Mouse (Mus musculus) intestine, postnatal 0 days (tissue): Measurements from ENCODE around the gene Myo5a. TPM values are rescaled to one million over a fixed set of nuclear protein-coding genes. Genes with fewer than 3 reads are reported as not detected.
A peak's percentile ranks its signal among the peaks of the same experiment; 100 is the strongest.

Experiments used
- ATAC-seq: fragments of 200-750 bp; cut with Nextera tagmentation; 2 replicates; pipeline ENCODE4 v1.8.0; 2017; ENCODE audit warnings: mild to moderate bottlenecking, moderate TSS enrichment, moderate library complexity
- H3K27ac ChIP-seq: fragments of 300-500 bp; sonication (generic); 2 replicates; pipeline ENCODE4 v1.5.1; 2014; ENCODE audit warnings: mild to moderate bottlenecking, low read depth, low read length, moderate library complexity
- H3K27me3 ChIP-seq: fragments of 300-500 bp; sonication (generic); replicated peaks from 2 replicates; pipeline ENCODE4 v1.6.1; 2014; ENCODE audit warnings: low read length, mixed read lengths; ENCODE audit not compliant: control insufficient read depth, insufficient read depth
- H3K36me3 ChIP-seq: fragments of 300-500 bp; sonication (generic); 2 replicates; pipeline ENCODE4 v1.6.1; 2014; ENCODE audit warnings: mild to moderate bottlenecking, moderate library complexity; ENCODE audit not compliant: control insufficient read depth, insufficient read depth
- H3K4me1 ChIP-seq: fragments of 300-500 bp; sonication (generic); replicated peaks from 2 replicates; pipeline ENCODE4 v1.6.1; 2014; ENCODE audit warnings: antibody characterized with exemption, low read length, mixed read lengths; ENCODE audit not compliant: control insufficient read depth, insufficient read depth
- H3K4me2 ChIP-seq: fragments of 300-500 bp; sonication (generic); replicated peaks from 2 replicates; pipeline ENCODE4 v1.6.1; 2014; ENCODE audit warnings: low read depth, mild to moderate bottlenecking, moderate library complexity
- H3K4me3 ChIP-seq: fragments of 300-500 bp; sonication (generic); 2 replicates; pipeline ENCODE4 v1.5.1; 2014; ENCODE audit warnings: low read depth, low read length
- H3K9ac ChIP-seq: fragments of 300-500 bp; sonication (generic); 2 replicates; pipeline ENCODE4 v1.6.1; 2014; ENCODE audit warnings: mild to moderate bottlenecking, low read depth, low read length
- H3K9me3 ChIP-seq: fragments of 300-500 bp; sonication (generic); 2 replicates; pipeline ENCODE4 v1.6.1; 2016; ENCODE audit warnings: mixed run types; ENCODE audit not compliant: control insufficient read depth
- CTCF ChIP-seq: sonication (generic); IDR thresholded peaks from 2 replicates; pipeline ENCODE4 v1.5.1; 2016; ENCODE audit warnings: low read depth, mild to moderate bottlenecking, control low read depth, antibody characterized with exemption, moderate library complexity
- WGBS: fragments of 180-500 bp; shearing (Covaris S2); extraction: QIAGEN DNeasy Blood & Tissue Kit; methylation state at CpG from one replicate; pipeline ENCODE4 v1.1.7; 2014; 5-methylcytosine and 5-hydroxymethylcytosine counted together
- polyA plus RNA-seq: library from polyadenylated mRNA; unstranded; fragments of >200 nt; fragmentation: Nextera tagmentation; extraction: Ambion mirVana; gene quantifications from 2 replicates; pipeline ENCODE4 v1.2.1, GENCODE M21; 2015

Gene Myo5a
- polyA plus RNA-seq, 1 experiment from 2014 or later, result 3.1 TPM

- WGBS, result 74% methylated on average over 5 of the region's 5 CpGs
- Histone ChIP-seq H3K4me3 (no peak overlapping the region), H3K27me3 (no peaks in the 10 kb centered on the region), H3K36me3 (no peaks in the 10 kb centered on the region; the same call in 1 of the 2 replicates), H3K27ac (no peak overlapping the region), H3K4me2 (no peak overlapping the region), H3K9ac (no peak overlapping the region), H3K9me3 (no peaks in the 10 kb centered on the region), H3K4me1 (no peaks in the 10 kb centered on the region)
- no peak for ATAC-seq
- TF ChIP-seq CTCF, result no peak
Observed at GRCm38 (mm10) chr9:75219942-75220341, 149.1 kb downstream of the Myo5a start.

- Histone ChIP-seq H3K9me3 (no peaks in the 10 kb centered on the region), H3K36me3 (no peaks in the 10 kb centered on the region; the same call in 1 of the 2 replicates), H3K27me3 (no peaks in the 10 kb centered on the region), H3K4me3 (no peak overlapping the region), H3K9ac (no peak overlapping the region), H3K27ac (no peak overlapping the region), H3K4me2 (no peak overlapping the region), H3K4me1 (no peaks in the 10 kb centered on the region)
- ATAC-seq, result 0 out of 2 replicates have a peak, but pooled peaks have one; percentile 36
- TF ChIP-seq CTCF, result no peak
- WGBS, result 65% methylated on average over 10 of the region's 10 CpGs
Observed at GRCm38 (mm10) chr9:75221420-75222287, 150.8 kb downstream of the Myo5a start.

- Histone ChIP-seq H3K27ac (no peak within 1 kb of the TSS), H3K9me3 (no peaks in the 10 kb centered on the region), H3K27me3 (no peaks in the 10 kb centered on the region), H3K4me3 (peak within 1 kb of the TSS; percentile 38), H3K36me3 (no peaks in the 10 kb centered on the region), H3K4me2 (peak within 1 kb of the TSS; percentile 87), H3K9ac (peak within 1 kb of the TSS; percentile 35; the same call in 1 of the 2 replicates), H3K4me1 (no peaks in the 10 kb centered on the region)
- WGBS, result 3% methylated on average over 47 of the region's 48 CpGs
- TF ChIP-seq CTCF, result peak; percentile 17
- peak; percentile 64 for ATAC-seq
Observed at GRCm38 (mm10) chr9:75231841-75232746, 161.3 kb downstream of the Myo5a start, which contains the start of gene Myo5c. TSS of gene Myo5c (plus strand) at chr9:75232020.

GRCm38 (mm10) chr9:75232860-75233259, 162.0 kb downstream of the Myo5a start:
- no peaks in the 10 kb centered on the region for H3K9me3 ChIP-seq
- no peaks in the 10 kb centered on the region for H3K36me3 ChIP-seq
- no peaks in the 10 kb centered on the region for H3K4me1 ChIP-seq
- no peak for TF ChIP-seq CTCF
- no peaks in the 10 kb centered on the region for H3K27me3 ChIP-seq
- H3K9ac ChIP-seq, result no peak overlapping the region
- no peak overlapping the region for H3K4me3 ChIP-seq
- ATAC-seq, result no peak
- H3K4me2 ChIP-seq, result peak overlapping the region; percentile 87; the same call in 1 of the 2 replicates
- 52% methylated on average over 8 of the region's 8 CpGs for WGBS
- H3K27ac ChIP-seq, result no peak overlapping the region

GRCm38 (mm10) chr9:75234271-75234741, 163.5 kb downstream of the Myo5a start:
- peak overlapping the region; percentile 22 for H3K4me2 ChIP-seq
- no peak for TF ChIP-seq CTCF
- WGBS, result 12% methylated on average over 7 of the region's 7 CpGs
- no peaks in the 10 kb centered on the region for H3K27me3 ChIP-seq
- no peaks in the 10 kb centered on the region for H3K4me1 ChIP-seq
- ATAC-seq, result peak; percentile 81
- no peak overlapping the region for H3K9ac ChIP-seq
- no peaks in the 10 kb centered on the region for H3K36me3 ChIP-seq
- H3K4me3 ChIP-seq, result no peak overlapping the region
- no peaks in the 10 kb centered on the region for H3K9me3 ChIP-seq
- H3K27ac ChIP-seq, result peak overlapping the region; percentile 15
